Mouse (Mus musculus) liver, adult 2 months (tissue): ENCODE measurements around the gene Nkx2-3.

Experiments used
- CTCF ChIP-seq: fragments of 200-500 bp; IDR thresholded peaks from 2 replicates; pipeline ENCODE4 v1.5.1; 2011; ENCODE audit warnings: low read depth, low read length, control low read depth
- POLR2A ChIP-seq: fragments of 200-500 bp; IDR thresholded peaks from 2 replicates; pipeline ENCODE4 v1.6.1; 2011; ENCODE audit warnings: low read length, control low read depth; ENCODE audit not compliant: insufficient read depth; ENCODE audit errors: extremely low read depth

GRCm38 (mm10) chr19:43616889-43617288 lies 4.8 kb downstream of the Nkx2-3 start:
- TF ChIP-seq CTCF (no peak), POLR2A (no peak)
